Mouse (Mus musculus) ES-E14 (cell line): ENCODE measurements around the gene S100a13. TPM values are rescaled to one million over a fixed set of nuclear protein-coding genes. Genes with fewer than 3 reads are reported as not detected.

Experiments used
- DNase-seq: peaks from one replicate; pipeline ENCODE4 v3.0.0-alpha.2; 2013; ENCODE audit warnings: low read depth, low spot score
- H3K27ac ChIP-seq: 2 replicates; pipeline ENCODE4 v1.5.1; 2012; ENCODE audit warnings: low read depth, mild to moderate bottlenecking, low read length, moderate library complexity, mixed read lengths; ENCODE audit not compliant: poor library complexity, insufficient read depth, severe bottlenecking
- H3K36me3 ChIP-seq: 2 replicates; pipeline ENCODE4 v1.6.1; 2012; ENCODE audit warnings: mild to moderate bottlenecking, low read length, moderate library complexity, mixed read lengths; ENCODE audit not compliant: control insufficient read depth, poor library complexity, insufficient read depth, severe bottlenecking
- H3K4me1 ChIP-seq, 2 experiments: fragments of 150-350 bp in 1 of 2; sonication (generic) in 1 of 2; 2 replicates each; pipeline ENCODE4 v1.6.1; 2012; ENCODE audit warnings: low read length in 2 of 2, mild to moderate bottlenecking in 1 of 2, mixed read lengths in 1 of 2; ENCODE audit not compliant: control insufficient read depth in 2 of 2, insufficient read depth in 2 of 2, poor library complexity in 1 of 2
- H3K4me3 ChIP-seq, 2 experiments: fragments of 150-350 bp in 1 of 2; sonication (generic) in 1 of 2; 2 replicates each; pipeline ENCODE4 v1.5.1; 2012; ENCODE audit warnings: low read length in 2 of 2, low read depth in 1 of 2, mild to moderate bottlenecking in 1 of 2, mixed read lengths in 1 of 2; ENCODE audit not compliant: insufficient read depth in 1 of 2, poor library complexity in 1 of 2, severe bottlenecking in 1 of 2
- H3K9ac ChIP-seq: 2 replicates; pipeline ENCODE4 v1.6.1; 2012; ENCODE audit warnings: low read depth, mild to moderate bottlenecking, low read length, mixed read lengths; ENCODE audit not compliant: poor library complexity, insufficient read depth, severe bottlenecking
- H3K9me3 ChIP-seq: fragments of 150-350 bp; sonication (generic); 2 replicates; pipeline ENCODE4 v1.6.1; 2012; ENCODE audit warnings: low read depth, mild to moderate bottlenecking, low read length; ENCODE audit not compliant: control insufficient read depth, insufficient read depth
- CHD2 ChIP-seq: IDR thresholded peaks from 2 replicates; pipeline ENCODE4 v1.6.1; 2014; ENCODE audit warnings: mild to moderate bottlenecking, low read depth, low read length, inconsistent platforms
- HCFC1 ChIP-seq: IDR thresholded peaks from 2 replicates; pipeline ENCODE4 v1.6.1; 2012; ENCODE audit warnings: low read length, inconsistent platforms, borderline replicate concordance; ENCODE audit not compliant: insufficient read depth
- MAFK ChIP-seq: IDR thresholded peaks from 2 replicates; pipeline ENCODE4 v1.6.1; 2014; ENCODE audit warnings: mild to moderate bottlenecking, low read depth, low read length, inconsistent platforms; ENCODE audit not compliant: insufficient read depth
- ZC3H11A ChIP-seq: IDR thresholded peaks from 2 replicates; pipeline ENCODE4 v1.6.1; 2012; ENCODE audit warnings: low read depth, mild to moderate bottlenecking, inconsistent platforms, low read length, borderline replicate concordance
- ZNF384 ChIP-seq: IDR thresholded peaks from 2 replicates; pipeline ENCODE4 v1.6.1; 2012; ENCODE audit warnings: low read depth, low read length, inconsistent platforms
- in situ Hi-C, 2 experiments: fragments of 600-800 bp; cut with MboI; formaldehyde crosslinking; loops; one replicate each; pipeline ENCODE4 v1.15.1; 2025; ENCODE audit warnings: low sequenced_read_pairs in 2 of 2, inconsistent platforms in 1 of 2; ENCODE audit not compliant: unreplicated experiment in 2 of 2
- total RNA-seq: library from RNA; depleted of rRNA; stranded (reverse); fragments of 300-350 nt; gene quantifications from 2 replicates; pipeline ENCODE4 v1.2.3, GENCODE M21; 2012

S100a13 gene
- total RNA-seq, 1 experiment = 8.2 TPM

GRCm38 (mm10) chr3:90466311-90466766, 47.9 kb upstream of the S100a13 start:
- TF ChIP-seq ZNF384 (no peak), MAFK (no peak), CHD2 (no peak), ZC3H11A (peak; percentile 82; the same call in 1 of the 2 replicates), HCFC1 (no peak)

GRCm38 (mm10) chr3:90467618-90468300, 46.5 kb upstream of the S100a13 start:
- Histone ChIP-seq H3K36me3 (no peaks in the 10 kb centered on the region), H3K27ac (no peak overlapping the region), H3K9ac (no peak overlapping the region), H3K4me3 (no peak overlapping the region), H3K9me3 (no peaks in the 10 kb centered on the region), H3K4me1 (peaks cover 0 to 2% of the 10 kb centered on the region in 2 experiments; a peak in 1 of 4 replicates)
- no peak for TF ChIP-seq MAFK
- no peak for TF ChIP-seq CHD2
- TF ChIP-seq ZNF384 = peak; percentile 65; the same call in 1 of the 2 replicates
- no peak for TF ChIP-seq ZC3H11A
- TF ChIP-seq HCFC1 = no peak
- DNase-seq = no peak
- in situ Hi-C loops = loop anchor here in 1 of 2 experiments (5.0 kb wide), 1 partner anchor 50 kb away; no protein-coding TSS in a partner anchor

More at GRCm38 (mm10) chr3:90466311-90466766, 47.9 kb upstream of the S100a13 start:
- Histone ChIP-seq H3K9me3 (no peaks in the 10 kb centered on the region), H3K9ac (peak overlapping the region; percentile 18; the same call in 1 of the 2 replicates), H3K27ac (no peak overlapping the region), H3K36me3 (no peaks in the 10 kb centered on the region; the same call in 1 of the 2 replicates), H3K4me3 (peak overlapping the region; percentile 73 to 75), H3K4me1 (no peaks in the 10 kb centered on the region; a peak in 1 of 4 replicates)
- in situ Hi-C loops = loop anchor here in 1 of 2 experiments (5.0 kb wide), 1 partner anchor 49 kb away; no protein-coding TSS in a partner anchor
- no peak for DNase-seq

- in situ Hi-C loops = no loop called here
- Histone ChIP-seq H3K9me3 (no peaks in the 10 kb centered on the region), H3K27ac (no peak overlapping the region), H3K4me3 (no peak overlapping the region), H3K36me3 (no peaks in the 10 kb centered on the region), H3K9ac (no peak overlapping the region), H3K4me1 (peaks cover 0 to 2% of the 10 kb centered on the region in 2 experiments; a peak in 1 of 4 replicates)
- no peak for DNase-seq
- TF ChIP-seq ZC3H11A (no peak), ZNF384 (0 out of 2 replicates have a peak, but pooled peaks have one; percentile 22)
Measured at GRCm38 (mm10) chr3:90472213-90472612, 42.0 kb upstream of the S100a13 start.

- no peak for TF ChIP-seq ZC3H11A
- TF ChIP-seq ZNF384 = peak; percentile 83
- no peaks in the 10 kb centered on the region for H3K9me3 ChIP-seq
- H3K9ac ChIP-seq = no peak overlapping the region
- peak overlapping the region in 1 of 2 experiments; percentile 61; a peak in 2 of 4 replicates for H3K4me3 ChIP-seq
- in situ Hi-C loops = no loop called here
- peaks cover 2% of the 10 kb centered on the region in 2 experiments; a peak in 1 of 4 replicates for H3K4me1 ChIP-seq
- H3K27ac ChIP-seq = no peak overlapping the region
- DNase-seq = no peak
- no peaks in the 10 kb centered on the region; the same call in none of the 2 replicates for H3K36me3 ChIP-seq
Measured at GRCm38 (mm10) chr3:90475151-90475830, 38.9 kb upstream of the S100a13 start.
